Mouse (Mus musculus) spleen, adult 2 months (tissue): ENCODE data around the gene Flt3. TPM values are rescaled to one million over a fixed set of nuclear protein-coding genes. Genes with fewer than 3 reads are reported as not detected.

ENCODE experiments used
- DNase-seq, 2 experiments: peaks; one replicate each; pipeline versions ENCODE4 v3.0.0 to v3.0.0-alpha.2; 2012 to 2021; ENCODE audit warnings: low spot score in 2 of 2, low read depth in 1 of 2
- H3K27ac ChIP-seq: fragments of 200-500 bp; 2 replicates; pipeline ENCODE4 v1.5.1; 2012; ENCODE audit warnings: low read length, inconsistent platforms; ENCODE audit not compliant: insufficient read depth
- H3K27me3 ChIP-seq: fragments of 200-500 bp; 2 replicates; pipeline ENCODE4 v1.6.1; 2012; ENCODE audit warnings: mild to moderate bottlenecking, moderate library complexity, low read length, inconsistent platforms; ENCODE audit not compliant: control insufficient read depth, insufficient read depth
- H3K36me3 ChIP-seq: fragments of 200-500 bp; 2 replicates; pipeline ENCODE4 v1.6.1; 2012; ENCODE audit warnings: mild to moderate bottlenecking, low read length, inconsistent platforms; ENCODE audit not compliant: control insufficient read depth, insufficient read depth
- H3K4me1 ChIP-seq: fragments of 200-500 bp; 2 replicates; pipeline ENCODE4 v1.6.1; 2011; ENCODE audit warnings: inconsistent platforms; ENCODE audit not compliant: control insufficient read depth, insufficient read depth, insufficient read length
- H3K4me3 ChIP-seq: fragments of 200-500 bp; 2 replicates; pipeline ENCODE4 v1.5.1; 2011; ENCODE audit warnings: mild to moderate bottlenecking, inconsistent platforms; ENCODE audit not compliant: insufficient read depth, insufficient read length; ENCODE audit errors: extremely low read depth
- CTCF ChIP-seq: fragments of 200-500 bp; IDR thresholded peaks from 2 replicates; pipeline ENCODE4 v1.5.1; 2011; ENCODE audit warnings: mild to moderate bottlenecking, inconsistent platforms; ENCODE audit not compliant: insufficient read depth, insufficient read length, insufficient replicate concordance; ENCODE audit errors: extremely low read depth
- POLR2A ChIP-seq: fragments of 200-500 bp; IDR thresholded peaks from 2 replicates; pipeline ENCODE4 v1.6.1; 2011; ENCODE audit warnings: low read depth, low read length, inconsistent platforms
- WGBS: fragments of 180-500 bp; shearing (Covaris S2); methylation state at CpG from one replicate; pipeline ENCODE4 v1.1.7; 2018; 5-methylcytosine and 5-hydroxymethylcytosine counted together
- polyA plus RNA-seq: library from polyadenylated mRNA; depleted of rRNA; stranded (reverse); fragments of >200 nt; gene quantifications from 2 replicates; pipeline ENCODE4 v1.2.3, GENCODE M21; 2012

The Flt3 gene
- polyA plus RNA-seq, 1 experiment: 6.5 TPM

DNA sequence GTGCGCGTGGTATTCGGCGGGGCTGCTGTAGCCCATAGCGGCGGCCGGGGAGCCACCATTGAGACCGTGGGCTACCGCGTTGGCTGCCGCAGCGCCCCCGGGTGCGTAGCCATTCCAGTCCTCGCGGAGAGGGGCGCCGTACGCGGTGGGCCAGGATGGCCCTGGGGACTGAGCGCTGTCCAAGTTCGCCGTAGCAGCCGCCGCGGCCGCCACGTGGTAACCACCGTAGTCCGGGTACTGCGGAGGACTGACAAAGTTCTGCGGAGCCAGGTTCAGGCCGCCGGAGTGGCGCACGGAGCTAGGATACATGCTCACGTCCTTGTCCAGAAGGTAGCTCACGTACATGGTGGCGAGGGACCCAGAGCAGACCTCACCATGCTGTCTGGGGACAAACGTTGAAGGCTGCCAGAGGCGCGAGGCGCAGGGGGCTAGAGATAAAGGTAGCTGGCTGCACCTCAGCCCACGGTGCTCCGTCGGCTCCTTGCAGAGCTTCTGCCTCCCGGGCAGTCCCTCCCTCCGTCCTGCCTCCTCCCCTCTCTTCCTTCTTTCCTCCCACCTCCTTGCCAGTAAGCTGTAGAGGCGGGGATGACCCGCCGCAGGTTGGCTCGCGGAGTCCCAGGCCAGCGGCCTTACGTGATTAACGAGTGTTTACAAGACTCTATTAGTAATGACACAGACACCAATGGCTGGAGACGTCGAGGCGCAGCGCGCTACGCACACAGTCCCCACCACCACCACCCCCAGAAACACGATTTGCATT lies 93.5 kb downstream of the Flt3 start, which contains the start of gene Cdx2:
Gene Cdx2, minus strand, starts transcription at position 633 of the 760 bp plus-strand sequence.
- no peak for DNase-seq
- Histone ChIP-seq H3K36me3 (no peaks in the 10 kb centered on the region), H3K4me1 (peaks cover 2% of the 10 kb centered on the region), H3K27me3 (peaks cover 34% of the 10 kb centered on the region), H3K27ac (no peak within 1 kb of the TSS), H3K4me3 (no peak within 1 kb of the TSS)
- TF ChIP-seq POLR2A (no peak), CTCF (no peak)
- WGBS: 2% methylated on average over 63 of the region's 63 CpGs

DNA sequence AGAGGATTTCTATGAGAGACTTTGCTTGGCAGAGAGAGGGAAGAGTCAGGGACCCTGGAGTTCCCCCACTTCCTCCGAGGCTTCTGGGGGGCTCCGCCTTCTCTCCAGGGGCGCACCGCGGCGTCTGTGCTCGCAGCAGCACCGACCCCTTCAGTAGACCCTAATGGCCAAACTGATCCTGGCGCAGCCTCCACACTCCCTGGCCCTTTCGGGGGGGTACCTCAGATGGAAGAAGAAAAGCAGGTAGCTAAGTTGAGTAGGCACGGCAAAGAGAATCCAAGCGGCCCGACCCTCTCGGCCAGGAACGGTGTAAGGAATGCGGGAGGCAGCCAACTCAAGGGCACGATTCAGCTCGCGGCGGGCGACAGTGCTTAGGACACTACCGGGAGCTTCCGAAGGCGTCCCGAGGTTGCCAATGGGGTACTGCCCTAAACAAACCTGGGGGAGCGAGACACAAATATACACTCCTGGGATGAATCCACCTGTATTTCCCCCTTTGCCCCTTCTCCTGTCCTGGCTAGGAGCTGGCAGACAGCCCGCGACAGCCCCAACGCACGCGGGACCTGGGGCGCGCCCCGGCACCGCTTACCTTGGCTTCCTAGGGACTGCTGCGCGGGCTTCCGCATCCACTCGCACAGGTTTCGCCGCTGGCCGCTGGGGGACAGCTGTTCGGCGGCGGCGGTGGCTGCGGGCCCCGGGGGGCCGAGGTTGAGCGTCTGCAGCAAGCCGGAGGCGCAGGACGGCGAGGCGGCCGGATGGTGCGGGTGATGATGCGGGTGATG lies 94.2 kb downstream of the Flt3 start:
- Histone ChIP-seq H3K4me1 (peaks cover 2% of the 10 kb centered on the region), H3K27me3 (peaks cover 41% of the 10 kb centered on the region), H3K4me3 (no peak overlapping the region), H3K27ac (no peak overlapping the region), H3K36me3 (no peaks in the 10 kb centered on the region)
- no peak for TF ChIP-seq POLR2A
- no peak for TF ChIP-seq CTCF
- DNase-seq: no peak
- WGBS: 2% methylated on average over 58 of the region's 58 CpGs

DNA sequence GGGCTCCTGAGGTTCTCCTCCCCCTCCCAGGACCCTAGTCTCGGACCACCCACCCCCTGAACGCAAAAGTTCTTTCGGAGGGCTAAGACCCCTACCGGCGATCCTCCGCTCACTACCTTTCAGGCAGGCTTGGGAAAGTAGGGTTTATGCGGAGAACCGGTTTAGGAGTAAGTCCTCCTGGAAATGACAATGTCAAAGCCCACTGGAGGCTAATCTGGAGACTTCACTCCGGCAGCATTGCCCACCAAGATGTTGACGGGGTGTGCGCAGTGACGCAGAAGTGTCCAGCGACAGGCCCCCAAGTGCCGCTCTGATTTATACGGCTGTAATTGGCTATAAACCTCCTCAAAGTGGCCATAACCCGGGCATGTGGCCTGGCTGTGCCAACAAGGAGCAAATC lies 95.1 kb downstream of the Flt3 start:
- no peak overlapping the region for H3K4me3 ChIP-seq
- peaks cover 47% of the 10 kb centered on the region for H3K27me3 ChIP-seq
- TF ChIP-seq POLR2A (no peak), CTCF (no peak)
- H3K27ac ChIP-seq: no peak overlapping the region
- peaks cover 2% of the 10 kb centered on the region for H3K4me1 ChIP-seq
- DNase-seq: no peak
- no peaks in the 10 kb centered on the region for H3K36me3 ChIP-seq
- 6% methylated on average over 16 of the region's 16 CpGs for WGBS

DNA sequence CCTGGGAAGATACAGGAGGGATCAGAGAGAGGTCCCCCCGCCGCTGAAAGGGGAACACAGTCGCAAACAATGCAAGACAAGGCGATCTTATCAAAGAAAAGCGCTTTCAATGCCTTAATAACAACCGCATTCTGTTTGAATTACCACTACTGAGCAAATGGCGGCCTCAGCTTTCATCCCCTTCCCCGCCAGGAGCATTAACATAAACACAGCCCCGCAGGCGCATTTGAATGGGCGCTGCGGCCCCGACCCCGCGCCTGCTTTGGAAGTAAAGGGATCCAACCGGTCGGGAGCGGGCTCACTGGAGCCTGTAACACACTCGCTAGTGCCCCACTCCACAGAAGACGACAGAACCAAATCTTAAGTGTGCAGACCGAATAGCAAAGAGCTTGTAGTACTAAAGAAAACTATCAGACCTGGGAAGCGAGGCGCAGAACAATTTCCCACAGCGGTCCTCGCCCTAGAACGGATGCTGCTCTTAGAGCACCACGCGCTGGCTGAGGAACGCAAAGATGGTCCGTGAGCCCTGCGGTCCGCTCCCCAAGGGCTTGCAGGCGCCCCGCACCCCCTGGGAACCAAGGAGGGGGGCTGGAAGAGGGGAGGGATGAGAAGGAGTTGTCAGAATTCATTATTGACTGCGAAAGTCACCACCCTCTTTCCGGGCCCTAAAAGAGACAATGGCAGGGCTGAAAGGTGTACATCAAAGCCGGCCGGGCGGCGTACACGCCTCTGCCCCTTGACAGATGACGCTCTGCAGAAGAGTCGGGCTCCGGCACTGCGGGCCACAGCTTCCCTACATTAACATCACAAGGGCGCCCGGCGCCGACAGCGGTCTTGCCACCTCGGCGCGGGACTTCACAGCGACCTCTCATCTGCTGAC lies 95.8 kb downstream of the Flt3 start:
- TF ChIP-seq POLR2A: no peak
- no peak for TF ChIP-seq CTCF
- Histone ChIP-seq H3K4me3 (no peak overlapping the region), H3K4me1 (peaks cover 5% of the 10 kb centered on the region), H3K36me3 (no peaks in the 10 kb centered on the region), H3K27ac (no peak overlapping the region), H3K27me3 (peaks cover 49% of the 10 kb centered on the region)
- no peak for DNase-seq
- 4% methylated on average over 54 of the region's 54 CpGs for WGBS

DNA sequence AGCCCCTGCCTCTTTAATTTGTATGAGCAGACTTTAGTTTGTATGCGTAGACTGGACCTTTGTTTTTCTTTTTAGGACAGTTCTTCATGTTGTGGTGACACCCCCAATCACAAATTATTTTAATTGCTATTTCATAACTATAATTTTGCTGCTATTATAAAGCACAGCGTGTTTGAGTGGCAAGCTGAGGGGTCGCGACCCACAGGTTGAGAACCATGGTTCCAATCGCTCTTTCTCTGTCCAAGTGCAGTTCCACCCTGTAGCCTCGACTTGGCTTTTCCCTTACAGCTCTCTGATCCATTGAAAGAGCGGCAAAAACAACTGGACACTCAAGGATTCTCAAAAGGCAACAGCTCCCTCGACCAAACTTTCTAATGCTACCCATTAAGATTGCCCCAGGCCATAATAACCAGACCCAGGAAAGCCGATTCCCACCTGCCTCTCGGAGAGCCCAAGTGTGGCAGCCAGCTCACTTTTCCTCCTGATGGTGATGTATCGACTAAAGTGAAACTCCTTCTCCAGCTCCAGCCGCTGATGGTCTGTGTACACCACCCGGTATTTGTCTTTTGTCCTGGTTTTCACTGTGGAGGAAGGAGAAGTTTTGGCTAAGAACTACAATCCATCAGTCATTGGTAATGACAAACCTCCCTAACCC lies 97.4 kb downstream of the Flt3 start:
- WGBS: 16% methylated on average over 13 of the region's 13 CpGs
- Histone ChIP-seq H3K27ac (no peak overlapping the region), H3K4me1 (peaks cover 5% of the 10 kb centered on the region), H3K4me3 (no peak overlapping the region), H3K36me3 (no peaks in the 10 kb centered on the region), H3K27me3 (peaks cover 47% of the 10 kb centered on the region)
- TF ChIP-seq POLR2A (no peak), CTCF (no peak)
- no peak for DNase-seq

DNA sequence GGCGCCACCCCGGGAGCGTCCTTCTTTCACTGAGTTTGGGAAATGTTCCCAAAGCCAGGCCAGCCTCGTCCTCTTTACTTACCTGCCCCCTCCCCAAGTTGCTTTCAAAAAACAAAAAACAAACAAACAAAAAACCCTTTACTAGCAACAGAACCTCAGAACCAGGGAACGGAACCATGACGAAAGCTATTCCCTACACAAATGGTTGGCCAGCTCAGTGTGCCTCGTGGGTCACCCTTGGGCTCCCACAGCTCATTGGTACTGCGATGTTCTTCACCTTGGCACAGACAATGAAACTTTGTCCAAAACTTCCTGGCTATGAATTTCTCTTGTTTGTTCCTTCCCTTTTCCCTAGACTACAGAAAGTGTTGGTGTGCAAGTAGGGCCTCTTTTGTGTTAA lies 98.1 kb downstream of the Flt3 start:
- no peak overlapping the region for H3K27ac ChIP-seq
- WGBS: 26% methylated on average over 8 of the region's 8 CpGs
- peaks cover 49% of the 10 kb centered on the region for H3K27me3 ChIP-seq

More for the DNA sequence above, 98.1 kb downstream of the Flt3 start:
- no peak for DNase-seq
- peaks cover 5% of the 10 kb centered on the region for H3K4me1 ChIP-seq
- H3K36me3 ChIP-seq: no peaks in the 10 kb centered on the region
- no peak overlapping the region for H3K4me3 ChIP-seq
- TF ChIP-seq POLR2A (no peak), CTCF (no peak)
